Mouse (Mus musculus) lung, embryonic 14.5 days (tissue): ENCODE measurements around the gene Atmin. TPM values are rescaled to one million over a fixed set of nuclear protein-coding genes. Genes with fewer than 3 reads are reported as not detected.
A peak's percentile ranks its signal among the peaks of the same experiment; 100 is the strongest.

ENCODE experiments used
- ATAC-seq: fragments of 200-750 bp; cut with Nextera tagmentation; 2 replicates; pipeline ENCODE4 v1.8.0; 2017; ENCODE audit warnings: mild to moderate bottlenecking, moderate TSS enrichment, moderate library complexity; ENCODE audit not compliant: insufficient read depth
- DNase-seq: peaks from one replicate; pipeline ENCODE4 v3.0.0-alpha.2; 2015
- H3K27ac ChIP-seq: fragments of 300-500 bp; sonication (generic); 2 replicates; pipeline ENCODE4 v1.5.1; 2014; ENCODE audit warnings: low read depth, mild to moderate bottlenecking, moderate library complexity
- H3K27me3 ChIP-seq: fragments of 300-500 bp; sonication (generic); 2 replicates; pipeline ENCODE4 v1.6.1; 2014; ENCODE audit warnings: low read length, control low read depth; ENCODE audit not compliant: insufficient read depth
- H3K36me3 ChIP-seq: fragments of 300-500 bp; sonication (generic); 2 replicates; pipeline ENCODE4 v1.6.1; 2014; ENCODE audit warnings: control low read depth; ENCODE audit not compliant: insufficient read depth
- H3K4me1 ChIP-seq: fragments of 300-500 bp; sonication (generic); 2 replicates; pipeline ENCODE4 v1.6.1; 2014; ENCODE audit warnings: antibody characterized with exemption, control low read depth; ENCODE audit not compliant: insufficient read depth
- H3K4me2 ChIP-seq: fragments of 300-500 bp; sonication (generic); 2 replicates; pipeline ENCODE4 v1.6.1; 2014; ENCODE audit warnings: mild to moderate bottlenecking
- H3K4me3 ChIP-seq: fragments of 300-500 bp; sonication (generic); 2 replicates; pipeline ENCODE4 v1.5.1; 2014; ENCODE audit warnings: low read depth, low read length
- H3K9ac ChIP-seq: fragments of 300-500 bp; sonication (generic); 2 replicates; pipeline ENCODE4 v1.6.1; 2014
- H3K9me3 ChIP-seq: fragments of 300-500 bp; sonication (generic); 2 replicates; pipeline ENCODE4 v1.6.1; 2016; ENCODE audit warnings: low read depth, low read length, control low read depth
- CTCF ChIP-seq: IDR thresholded peaks from 2 replicates; pipeline ENCODE4 v1.5.1; 2016; ENCODE audit warnings: antibody characterized with exemption, low read depth
- WGBS: fragments of 180-500 bp; shearing (Covaris S2); extraction: QIAGEN DNeasy Blood & Tissue Kit; methylation state at CpG from one replicate; pipeline ENCODE4 v1.1.7; 2014; 5-methylcytosine and 5-hydroxymethylcytosine counted together
- polyA plus RNA-seq: library from polyadenylated mRNA; unstranded; fragments of >200 nt; fragmentation: Nextera tagmentation; extraction: Ambion mirVana; gene quantifications from 2 replicates; pipeline ENCODE4 v1.2.1, GENCODE M21; 2014

Gene Atmin
- polyA plus RNA-seq, 1 experiment from 2014 or later, result 15.8 TPM

DNA sequence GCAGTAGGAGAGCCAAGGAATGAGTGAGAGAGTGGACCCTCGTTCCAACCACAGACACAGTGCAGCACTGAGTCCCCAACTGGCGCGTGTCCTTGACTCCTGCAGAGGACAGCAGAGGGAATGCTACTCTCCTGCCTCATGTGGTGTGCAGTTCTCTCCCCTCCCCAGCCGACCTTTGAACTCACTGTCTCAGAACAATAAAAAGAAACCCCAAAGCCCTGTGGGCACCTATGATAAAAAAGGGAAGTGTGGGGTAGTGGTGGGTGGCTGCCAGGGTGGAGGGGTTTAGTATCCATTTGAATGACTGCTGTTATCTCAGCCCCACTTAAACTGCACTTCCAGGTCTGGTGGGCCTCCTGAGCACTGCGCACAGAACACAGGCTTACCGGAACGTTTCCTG, 4.4 kb downstream of the Atmin start:
- no peak overlapping the region for H3K4me3 ChIP-seq
- 65% methylated on average over 7 of the region's 7 CpGs for WGBS
- ATAC-seq, result no peak
- no peak for TF ChIP-seq CTCF
- H3K27me3 ChIP-seq, result no peaks in the 10 kb centered on the region
- no peak for DNase-seq
- H3K36me3 ChIP-seq, result no peaks in the 10 kb centered on the region
- no peak overlapping the region for H3K9ac ChIP-seq
- no peak overlapping the region for H3K4me2 ChIP-seq
- H3K27ac ChIP-seq, result 0 out of 2 replicates have a peak overlapping the region, but pooled peaks have one; percentile 15
- no peaks in the 10 kb centered on the region for H3K9me3 ChIP-seq
- H3K4me1 ChIP-seq, result 0 out of 2 replicates have a peak, but pooled peaks cover 7% of the 10 kb centered on the region

DNA sequence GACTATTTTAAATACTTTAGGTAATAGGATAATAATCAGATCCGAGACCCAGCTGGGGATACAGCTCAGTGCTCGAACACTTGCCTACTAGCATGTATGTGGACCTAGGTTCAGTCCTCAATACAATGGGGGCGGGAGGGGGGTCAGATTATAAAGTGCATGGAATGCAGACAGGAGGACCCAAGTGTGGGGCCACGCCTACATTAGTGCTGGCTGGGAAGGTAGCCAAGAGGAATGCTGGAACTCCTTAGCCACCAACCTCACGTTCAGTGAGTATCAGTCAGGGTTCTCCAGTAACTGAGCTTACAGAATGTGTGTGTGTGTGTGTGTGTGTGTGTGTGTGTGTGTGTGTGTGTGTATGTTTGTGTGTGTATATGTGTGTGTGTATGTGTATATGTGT, 8.2 kb downstream of the Atmin start:
- H3K9ac ChIP-seq, result no peak overlapping the region
- ATAC-seq (peak; percentile 72), DNase-seq (peak; percentile 79)
- H3K27ac ChIP-seq, result peak overlapping the region; percentile 27; the same call in 1 of the 2 replicates
- no peak overlapping the region for H3K4me2 ChIP-seq
- no peak for TF ChIP-seq CTCF
- WGBS, result 44% methylated on average over 5 of the region's 5 CpGs
- no peaks in the 10 kb centered on the region for H3K27me3 ChIP-seq
- H3K36me3 ChIP-seq, result peaks cover 35% of the 10 kb centered on the region
- no peak overlapping the region for H3K4me3 ChIP-seq
- 0 out of 2 replicates have a peak, but pooled peaks cover 3% of the 10 kb centered on the region for H3K4me1 ChIP-seq
- H3K9me3 ChIP-seq, result no peaks in the 10 kb centered on the region

DNA sequence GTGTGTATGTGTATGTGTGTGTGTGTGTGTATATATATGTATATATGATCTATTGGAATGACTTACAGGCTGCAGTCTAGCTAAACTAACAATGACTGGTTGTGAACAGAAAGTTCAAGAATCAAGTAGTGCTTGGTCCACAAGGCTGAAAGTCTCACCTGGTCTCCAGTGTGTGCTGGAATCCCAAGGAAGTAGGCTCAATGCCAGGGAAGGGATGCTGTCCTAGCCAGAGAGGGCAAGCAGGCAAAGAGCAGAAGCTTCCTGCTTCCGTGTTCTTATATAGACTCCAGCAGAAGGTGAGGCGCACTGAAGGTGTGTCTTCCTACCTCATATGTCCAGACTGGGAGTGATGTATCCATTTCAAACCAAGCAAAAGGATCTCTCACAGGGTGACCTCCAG, 8.6 kb downstream of the Atmin start:
- Histone ChIP-seq H3K4me2 (no peak overlapping the region), H3K4me3 (no peak overlapping the region), H3K9ac (no peak overlapping the region), H3K27ac (peak overlapping the region; percentile 58; the same call in 1 of the 2 replicates), H3K4me1 (0 out of 2 replicates have a peak, but pooled peaks cover 3% of the 10 kb centered on the region), H3K36me3 (peaks cover 39% of the 10 kb centered on the region), H3K9me3 (no peaks in the 10 kb centered on the region), H3K27me3 (no peaks in the 10 kb centered on the region)
- DNase-seq (no peak), ATAC-seq (peak; percentile 13; the same call in 1 of the 2 replicates)
- WGBS, result 89% methylated on average over 2 of the region's 2 CpGs
- TF ChIP-seq CTCF, result no peak

DNA sequence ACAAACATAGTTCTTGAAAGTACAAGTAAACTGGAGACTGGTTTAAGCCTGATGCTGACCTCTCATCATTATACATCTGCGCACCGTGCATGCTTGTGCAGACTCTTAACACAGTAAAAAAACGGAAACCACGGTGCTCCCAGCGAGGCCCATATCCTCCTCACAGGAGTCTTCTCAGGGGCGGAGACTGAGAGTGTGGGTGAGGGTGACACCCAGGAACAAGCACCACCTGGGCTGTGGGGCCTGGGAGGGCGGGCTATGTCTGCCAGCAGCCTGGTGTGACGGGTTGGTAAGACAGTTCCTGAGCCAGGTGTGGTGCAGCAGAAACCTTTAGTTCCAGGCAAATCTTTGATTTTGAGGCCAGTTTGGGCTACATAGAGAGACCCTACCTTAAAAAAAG, 9.2 kb downstream of the Atmin start:
- Histone ChIP-seq H3K4me3 (no peak overlapping the region), H3K27ac (no peak overlapping the region), H3K36me3 (peaks cover 46% of the 10 kb centered on the region), H3K9me3 (no peaks in the 10 kb centered on the region), H3K27me3 (no peaks in the 10 kb centered on the region), H3K9ac (no peak overlapping the region), H3K4me1 (0 out of 2 replicates have a peak, but pooled peaks cover 3% of the 10 kb centered on the region), H3K4me2 (no peak overlapping the region)
- DNase-seq (no peak), ATAC-seq (no peak)
- no peak for TF ChIP-seq CTCF
- WGBS, result 81% methylated on average over 8 of the region's 8 CpGs

DNA sequence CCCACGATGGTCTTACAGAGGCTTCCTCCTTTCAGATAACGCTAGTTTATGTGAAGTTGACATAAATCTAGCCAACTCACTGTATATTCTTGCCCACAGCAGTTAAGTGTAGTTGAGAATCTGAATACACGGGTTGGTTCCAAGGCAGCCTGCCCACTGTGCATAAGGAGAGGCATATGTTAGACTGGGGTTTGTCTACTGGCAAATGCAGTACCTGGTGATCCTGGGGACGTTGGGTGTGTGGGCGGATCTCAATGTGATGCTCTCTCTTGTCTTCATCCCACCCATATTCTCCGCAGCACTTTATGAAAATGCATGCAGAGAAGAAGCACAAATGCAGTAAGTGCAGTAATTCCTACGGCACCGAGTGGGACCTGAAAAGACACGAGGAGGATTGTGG, 11.2 kb downstream of the Atmin start:
- H3K27me3 ChIP-seq, result no peaks in the 10 kb centered on the region
- no peak overlapping the region for H3K4me3 ChIP-seq
- no peak overlapping the region for H3K4me2 ChIP-seq
- H3K27ac ChIP-seq, result no peak overlapping the region
- no peaks in the 10 kb centered on the region for H3K9me3 ChIP-seq
- WGBS, result 93% methylated on average over 9 of the region's 9 CpGs
- no peak for TF ChIP-seq CTCF
- H3K36me3 ChIP-seq, result peaks cover 58% of the 10 kb centered on the region
- DNase-seq (no peak), ATAC-seq (no peak)
- H3K4me1 ChIP-seq, result 0 out of 2 replicates have a peak, but pooled peaks cover 3% of the 10 kb centered on the region
- no peak overlapping the region for H3K9ac ChIP-seq

DNA sequence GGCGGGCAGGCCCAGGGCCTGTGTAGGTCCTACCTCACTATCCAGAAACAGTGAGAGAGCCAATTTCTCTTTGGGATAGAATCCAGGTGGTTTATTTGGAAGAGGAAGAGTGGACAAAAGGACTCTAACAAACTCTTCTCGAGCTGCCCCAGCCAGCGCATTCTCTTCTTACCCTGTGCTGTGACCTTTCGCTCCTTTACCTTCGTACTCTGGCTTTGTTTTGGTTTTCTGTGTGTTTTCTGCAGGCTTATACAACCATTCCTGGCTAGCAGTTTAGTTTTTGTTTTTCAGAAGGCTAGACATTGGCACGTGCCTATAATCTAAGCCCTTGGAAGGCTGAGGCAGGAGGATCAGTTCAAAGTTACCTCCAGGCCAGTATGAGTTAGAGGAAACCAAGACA, 26.3 kb downstream of the Atmin start:
- no peak for ATAC-seq
- H3K27ac ChIP-seq, result no peak overlapping the region
- H3K4me3 ChIP-seq, result no peak overlapping the region
- no peaks in the 10 kb centered on the region for H3K27me3 ChIP-seq
- no peak overlapping the region for H3K4me2 ChIP-seq
- 75% methylated on average over 6 of the region's 6 CpGs for WGBS
- no peak for TF ChIP-seq CTCF
- H3K4me1 ChIP-seq, result no peaks in the 10 kb centered on the region
- H3K9me3 ChIP-seq, result no peaks in the 10 kb centered on the region
- DNase-seq, result no peak
- H3K36me3 ChIP-seq, result no peaks in the 10 kb centered on the region
- H3K9ac ChIP-seq, result no peak overlapping the region

DNA sequence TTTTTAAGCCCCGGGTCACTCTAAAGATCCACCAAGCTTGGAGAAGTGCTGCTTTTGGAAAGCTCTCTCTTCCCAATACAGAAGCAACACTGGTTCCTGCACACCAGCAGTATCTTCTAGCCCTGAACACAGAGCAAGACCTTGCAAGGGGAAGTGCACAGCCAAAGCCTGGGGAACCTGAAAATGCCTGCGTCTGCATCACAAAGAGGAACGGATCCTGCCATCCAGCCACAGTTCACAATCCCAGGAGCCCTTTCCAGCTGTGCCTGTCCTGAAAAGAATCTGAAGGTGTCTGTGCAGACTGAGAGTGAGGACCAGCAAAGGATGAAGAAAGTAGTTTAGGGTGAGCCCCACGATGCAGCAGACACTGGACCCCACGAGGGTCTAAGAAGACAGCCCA, 31.9 kb downstream of the Atmin start:
- Histone ChIP-seq H3K9me3 (no peaks in the 10 kb centered on the region), H3K4me2 (peak overlapping the region; percentile 10; the same call in 1 of the 2 replicates), H3K27me3 (no peaks in the 10 kb centered on the region), H3K36me3 (no peaks in the 10 kb centered on the region), H3K4me1 (0 out of 2 replicates have a peak, but pooled peaks cover 8% of the 10 kb centered on the region), H3K9ac (no peak overlapping the region), H3K27ac (no peak overlapping the region), H3K4me3 (no peak overlapping the region)
- no peak for ATAC-seq
- no peak for TF ChIP-seq CTCF
- DNase-seq, result no peak
- WGBS, result 32% methylated on average over 5 of the region's 5 CpGs
